Mouse (Mus musculus): ENCODE measurements around the gene Hspa14.

GRCm38 (mm10) chr2:3512076-3512475 lies 538 bp downstream of the Hspa14 start:
- TF ChIP-seq CTCF (IDR thresholded peaks at IDR 0.05; ENCODE audit: borderline replicate concordance, insufficient read depth, low read length) (no peak), POLR2A (IDR thresholded peaks at IDR 0.05; ENCODE audit: low read depth, low read length) (no peak)

Measured in embryonic fibroblast, embryonic 13.5 days (primary cell).